In the genomic region with DNA sequence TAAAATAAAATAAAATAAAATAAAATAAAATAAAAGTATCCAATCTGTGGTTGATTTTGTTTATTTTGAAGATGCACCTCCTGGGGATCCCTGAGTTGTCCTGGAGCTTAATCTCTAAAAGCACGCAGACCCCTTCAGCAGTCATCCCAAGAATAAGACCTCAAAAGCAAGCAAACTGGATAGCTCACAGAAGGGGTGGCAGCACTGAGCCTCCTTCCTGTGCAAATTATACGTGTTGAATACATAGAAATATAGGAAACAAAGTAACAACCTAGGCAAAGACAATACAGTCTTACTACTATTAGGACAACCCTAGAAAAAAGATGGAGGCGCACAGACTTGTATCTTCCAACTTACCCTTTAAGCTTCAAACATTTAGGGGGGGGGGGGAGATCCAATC, we compare ENCODE assay signal across 18 mouse cellular contexts. TPM values are rescaled to one million over a fixed set of nuclear protein-coding genes. Genes with fewer than 3 reads are reported as not detected.
DNase-seq lines count a peak whose midpoint lies in the region; ATAC-seq and TF ChIP-seq lines count a peak whose summit lies in the region.
"Had no signal": no experiment of that assay in that cellular context is flagged by ENCODE, and none has a peak within 500 bp of the region (broad histone marks: within the 10 kb centered on the region; RNA-seq: fewer than 3 reads in every experiment).

No protein-coding gene starts in this region.

- 76% methylated on average over 3 of the region's 3 CpGs for WGBS in intestine, postnatal 0 days
- 73% methylated on average over 3 of the region's 3 CpGs for WGBS in intestine, embryonic 15.5 days

- TF ChIP-seq CTCF in intestine, postnatal 0 days (IDR thresholded peaks at IDR 0.05; ENCODE audit: low read depth) = peak; percentile 30
- no peak for TF ChIP-seq CTCF in testis, adult 2 months (IDR thresholded peaks at IDR 0.05; ENCODE audit: control insufficient read depth, insufficient read depth, insufficient replicate concordance, low read depth, low read length)

- H3K9me3 ChIP-seq in intestine, postnatal 0 days (ENCODE audit: control insufficient read depth) = no peaks in the 10 kb centered on the region
- no peaks in the 10 kb centered on the region for H3K9me3 ChIP-seq in intestine, embryonic 15.5 days
- H3K9me3 ChIP-seq: forebrain, embryonic 15.5 days; limb, embryonic 12.5 days; liver, embryonic 15.5 days; megakaryocyte, embryonic 14.5 days had no signal

- no peak overlapping the region for H3K27ac ChIP-seq in intestine, postnatal 0 days (ENCODE audit: low read depth, low read length)
- H3K27ac ChIP-seq in intestine, embryonic 15.5 days = no peak overlapping the region
- no peak overlapping the region for H3K27ac ChIP-seq in testis, adult 2 months (ENCODE audit: control insufficient read depth, insufficient read depth, low read depth, low read length)
- H3K27ac ChIP-seq: limb, embryonic 12.5 days; liver, embryonic 15.5 days had no signal

- no peak for ATAC-seq in intestine, postnatal 0 days
- ATAC-seq in intestine, embryonic 15.5 days = no peak

- no peak overlapping the region for H3K4me2 ChIP-seq in intestine, postnatal 0 days (replicated peaks; ENCODE audit: low read depth)
- no peak overlapping the region for H3K4me2 ChIP-seq in intestine, embryonic 15.5 days (replicated peaks)

- no peak overlapping the region for H3K4me3 ChIP-seq in intestine, postnatal 0 days (ENCODE audit: low read depth, low read length)
- no peak overlapping the region for H3K4me3 ChIP-seq in intestine, embryonic 15.5 days (replicated peaks)
- H3K4me3 ChIP-seq in testis, adult 2 months (ENCODE audit: control insufficient read depth, low read depth, low read length) = peak overlapping the region; percentile 61; the same call in 1 of the 2 replicates

- TF ChIP-seq POLR2A in testis, adult 2 months (IDR thresholded peaks at IDR 0.05; ENCODE audit: control insufficient read depth, low read depth, low read length) = no peak

- DNase-seq in testis, postnatal 10 days (ENCODE audit: low spot score) = no peak
- peak; percentile 41 for DNase-seq in induced T-regulatory cell, adult 2 months (ENCODE audit: low read depth)
- DNase-seq in thymus, postnatal 4 days = peak; percentile 50
- no peak for DNase-seq in ovary, adult 18-20 months (ENCODE audit: low spot score)
- DNase-seq: adrenal gland, postnatal 25 days; cerebellum, adult 2 months; gastrocnemius, adult 2 months; kidney, adult 11 months; kidney, postnatal 10 days; layer of hippocampus, adult 9-11 months; lung, postnatal 10 days had no signal

- no peaks in the 10 kb centered on the region for H3K27me3 ChIP-seq in intestine, postnatal 0 days (replicated peaks; ENCODE audit: control insufficient read depth, insufficient read depth, low read length)
- no peaks in the 10 kb centered on the region for H3K27me3 ChIP-seq in intestine, embryonic 15.5 days (replicated peaks)
- no peaks in the 10 kb centered on the region for H3K27me3 ChIP-seq in testis, adult 2 months (ENCODE audit: control insufficient read depth, insufficient read depth, low read length)
- H3K27me3 ChIP-seq: forebrain, embryonic 15.5 days; megakaryocyte, embryonic 14.5 days had no signal

- 0 out of 2 replicates have a peak, but pooled peaks cover 4% of the 10 kb centered on the region for H3K4me1 ChIP-seq in intestine, postnatal 0 days (replicated peaks; ENCODE audit: control insufficient read depth, insufficient read depth, low read length)
- peaks cover 13% of the 10 kb centered on the region for H3K4me1 ChIP-seq in intestine, embryonic 15.5 days (replicated peaks)
- peaks cover 27% of the 10 kb centered on the region for H3K4me1 ChIP-seq in testis, adult 2 months (ENCODE audit: control insufficient read depth, insufficient read depth, low read length)

- H3K36me3 ChIP-seq in intestine, postnatal 0 days (ENCODE audit: control insufficient read depth, insufficient read depth) = peaks cover 5% of the 10 kb centered on the region; the same call in 1 of the 2 replicates
- H3K36me3 ChIP-seq in intestine, embryonic 15.5 days = no peaks in the 10 kb centered on the region
- H3K36me3 ChIP-seq in testis, adult 2 months (ENCODE audit: control insufficient read depth, insufficient read depth, low read length) = no peaks in the 10 kb centered on the region
- H3K36me3 ChIP-seq: forebrain, embryonic 15.5 days; limb, embryonic 12.5 days; liver, embryonic 15.5 days had no signal

- H3K9ac ChIP-seq in intestine, postnatal 0 days (ENCODE audit: low read depth, low read length) = no peak overlapping the region
- no peak overlapping the region for H3K9ac ChIP-seq in intestine, embryonic 15.5 days
- H3K9ac ChIP-seq: limb, embryonic 12.5 days had no signal

RNA-seq across cellular contexts. Expression of a gene that starts 1.0 kb away (rescaled TPM):
- 75.7 and 77.6 TPM in 2 replicates for polyA plus RNA-seq in intestine, postnatal 0 days (2015; fragmentation: Nextera tagmentation; extraction: Ambion mirVana)
- 98.5 and 102 TPM in 2 replicates for polyA plus RNA-seq in intestine, embryonic 15.5 days (2015; fragmentation: Nextera tagmentation; extraction: Ambion mirVana)
- 133 and 158 TPM in 2 replicates for polyA plus RNA-seq in testis, adult 2 months (2012; rRNA removed)

Comparison
In these comparisons a context has a peak if more than half of its experiments do, and no peak if none do; other contexts are left out.
1. DNase-seq: peak in induced T-regulatory cell, adult 2 months (single experiment) and thymus, postnatal 4 days (single experiment); none in testis, postnatal 10 days (single experiment) and ovary, adult 18-20 months (single experiment).